Mouse (Mus musculus) embryonic facial prominence, embryonic 14.5 days (tissue): Measurements from ENCODE around the gene Ushbp1. TPM values are rescaled to one million over a fixed set of nuclear protein-coding genes. Genes with fewer than 3 reads are reported as not detected.

Source experiments
- ATAC-seq: fragments of 200-750 bp; cut with Nextera tagmentation; 2 replicates; pipeline ENCODE4 v1.8.0; 2017; ENCODE audit warnings: low read depth, moderate number of reproducible peaks, moderate TSS enrichment
- DNase-seq: peaks from one replicate; pipeline ENCODE4 v3.0.0-alpha.2; 2015; ENCODE audit warnings: low spot score
- H3K27ac ChIP-seq: fragments of 300-500 bp; sonication (generic); replicated peaks from 2 replicates; pipeline ENCODE4 v1.5.1; 2014; ENCODE audit warnings: low read depth, mild to moderate bottlenecking, low read length, moderate library complexity
- H3K27me3 ChIP-seq: fragments of 300-500 bp; sonication (generic); replicated peaks from 2 replicates; pipeline ENCODE4 v1.6.1; 2014; ENCODE audit warnings: low read length; ENCODE audit not compliant: control insufficient read depth, insufficient read depth
- H3K36me3 ChIP-seq: fragments of 300-500 bp; sonication (generic); 2 replicates; pipeline ENCODE4 v1.6.1; 2014; ENCODE audit warnings: low read length, mixed read lengths; ENCODE audit not compliant: control insufficient read depth, insufficient read depth
- H3K4me1 ChIP-seq: fragments of 300-500 bp; sonication (generic); 2 replicates; pipeline ENCODE4 v1.6.1; 2014; ENCODE audit warnings: antibody characterized with exemption, low read length; ENCODE audit not compliant: control insufficient read depth, insufficient read depth
- H3K4me2 ChIP-seq: fragments of 300-500 bp; sonication (generic); 2 replicates; pipeline ENCODE4 v1.6.1; 2014; ENCODE audit warnings: low read depth, mild to moderate bottlenecking, low read length, moderate library complexity, mixed read lengths
- H3K4me3 ChIP-seq: fragments of 300-500 bp; sonication (generic); 2 replicates; pipeline ENCODE4 v1.5.1; 2014; ENCODE audit warnings: low read depth, mild to moderate bottlenecking, low read length
- H3K9ac ChIP-seq: fragments of 300-500 bp; sonication (generic); 2 replicates; pipeline ENCODE4 v1.6.1; 2014; ENCODE audit warnings: low read depth, mild to moderate bottlenecking, low read length, moderate library complexity, mixed read lengths
- H3K9me3 ChIP-seq: fragments of 300-500 bp; sonication (generic); 2 replicates; pipeline ENCODE4 v1.6.1; 2016; ENCODE audit warnings: low read length; ENCODE audit not compliant: control insufficient read depth
- WGBS: fragments of 180-500 bp; shearing (Covaris S2); extraction: QIAGEN DNeasy Blood & Tissue Kit; methylation state at CpG from one replicate; pipeline ENCODE4 v1.1.7; 2014; 5-methylcytosine and 5-hydroxymethylcytosine counted together
- polyA plus RNA-seq: library from polyadenylated mRNA; unstranded; fragments of >200 nt; fragmentation: Nextera tagmentation; extraction: Ambion mirVana; gene quantifications from 2 replicates; pipeline ENCODE4 v1.2.1, GENCODE M21; 2014

Ushbp1 gene
- polyA plus RNA-seq, 1 experiment from 2014 or later, result 9.4 TPM

DNA sequence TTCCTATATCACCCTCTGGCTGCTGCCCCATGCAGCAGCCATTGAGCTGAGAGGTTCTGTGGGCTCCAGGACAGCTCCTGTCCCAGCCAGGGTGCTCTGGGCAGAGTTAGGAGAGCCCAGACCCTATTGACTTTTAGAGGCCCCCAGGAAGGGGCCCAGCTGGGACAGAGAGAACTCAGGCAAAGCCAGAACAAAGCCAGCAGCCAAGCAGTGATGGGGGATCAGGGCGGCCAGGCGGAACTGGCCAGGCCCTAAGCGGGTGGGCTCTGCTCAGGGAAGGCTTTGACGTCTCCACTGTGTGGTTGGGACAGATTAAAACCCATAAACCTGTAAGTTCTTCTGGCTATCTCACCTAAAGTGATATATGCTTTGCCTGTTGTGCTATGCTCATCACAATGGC lies 16.6 kb downstream of the Ushbp1 start:
- peaks cover 38% of the 10 kb centered on the region for H3K4me1 ChIP-seq
- no peak for ATAC-seq
- no peaks in the 10 kb centered on the region for H3K27me3 ChIP-seq
- peak overlapping the region; percentile 77; the same call in 1 of the 2 replicates for H3K4me3 ChIP-seq
- no peak overlapping the region for H3K27ac ChIP-seq
- no peaks in the 10 kb centered on the region for H3K9me3 ChIP-seq
- DNase-seq, result no peak
- H3K36me3 ChIP-seq, result peaks cover 33% of the 10 kb centered on the region
- peak overlapping the region; percentile 99 for H3K4me2 ChIP-seq
- H3K9ac ChIP-seq, result no peak overlapping the region; the same call in 1 of the 2 replicates
- WGBS, result 68% methylated on average over 4 of the region's 4 CpGs

DNA sequence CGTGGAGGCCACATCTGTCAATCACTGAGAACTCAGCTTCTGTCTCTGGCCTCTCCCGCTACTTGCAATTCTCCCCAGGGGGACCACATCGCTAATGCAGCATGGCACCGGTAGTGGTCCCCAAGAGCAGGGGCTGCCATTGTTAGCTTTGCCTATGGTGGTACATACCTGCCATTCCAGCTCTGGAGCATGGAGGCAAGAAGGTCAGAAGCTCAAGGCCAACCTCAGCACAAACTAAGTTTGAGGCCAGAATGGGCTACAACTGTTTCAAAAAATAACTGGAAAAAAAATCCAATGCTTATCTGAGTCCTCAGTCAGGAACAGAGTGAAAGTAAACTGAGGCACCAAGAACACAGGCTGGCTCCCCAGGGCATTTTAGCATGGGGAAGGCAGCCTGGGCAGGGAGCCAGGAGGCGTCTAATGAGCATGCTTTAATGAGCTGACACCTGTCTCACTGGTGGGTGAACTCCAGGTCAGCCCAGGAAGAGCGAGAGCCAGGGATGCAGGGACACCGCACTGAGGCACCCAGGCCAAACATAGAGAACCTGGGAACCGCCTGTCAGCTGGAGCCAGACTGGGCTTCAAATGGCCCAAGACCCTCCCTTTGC lies 19.1 kb downstream of the Ushbp1 start:
- Histone ChIP-seq H3K27me3 (no peaks in the 10 kb centered on the region), H3K9me3 (no peaks in the 10 kb centered on the region), H3K27ac (no peak overlapping the region), H3K9ac (peak overlapping the region; percentile 58; the same call in 1 of the 2 replicates), H3K4me3 (peak overlapping the region; percentile 33; the same call in 1 of the 2 replicates), H3K4me1 (peaks cover 33% of the 10 kb centered on the region), H3K36me3 (peaks cover 44% of the 10 kb centered on the region), H3K4me2 (peak overlapping the region; percentile 59)
- no peak for ATAC-seq
- DNase-seq, result peak; percentile 50
- 48% methylated on average over 7 of the region's 8 CpGs for WGBS

DNA sequence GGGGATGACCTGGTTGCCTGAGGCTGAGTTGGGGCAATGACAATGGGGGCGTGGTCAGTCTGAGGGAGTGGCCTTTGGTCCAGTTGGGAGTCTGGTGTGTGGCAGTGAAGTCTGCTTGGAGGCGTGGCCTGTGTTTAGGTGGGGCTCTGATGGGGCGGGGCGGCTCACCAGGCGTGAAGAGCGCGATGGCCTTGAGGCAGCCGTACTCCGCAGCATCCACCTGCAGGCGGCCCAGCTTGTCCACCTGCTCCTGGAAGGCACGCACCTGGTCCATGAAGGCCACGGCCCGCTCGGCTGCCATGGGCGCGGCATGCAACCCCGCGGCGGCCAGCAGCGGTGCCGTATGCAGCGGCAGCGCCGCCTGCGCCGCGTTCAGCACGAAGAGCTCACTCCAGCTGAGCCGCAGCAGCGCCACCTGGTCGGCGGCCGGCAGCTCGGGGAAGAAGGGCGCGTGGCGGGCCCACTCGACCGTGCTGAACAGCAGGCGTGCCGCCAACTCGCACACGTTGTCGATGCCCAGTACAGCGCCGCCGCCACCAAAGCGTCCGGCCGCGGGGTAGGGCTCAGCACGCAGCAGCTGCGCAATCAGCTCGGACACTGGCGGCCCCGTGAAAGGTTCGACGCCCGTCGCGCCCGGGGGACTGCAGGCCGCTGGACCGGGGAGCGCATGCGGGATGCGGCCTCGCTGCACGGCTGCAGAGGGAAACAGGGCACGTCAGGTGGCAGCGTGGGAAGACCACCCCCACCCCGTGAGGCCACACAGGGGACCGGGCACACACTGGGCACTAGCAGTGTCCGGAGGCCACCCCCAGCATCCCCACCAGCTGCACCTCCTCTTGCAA lies 19.8 kb downstream of the Ushbp1 start:
- Histone ChIP-seq H3K9me3 (no peaks in the 10 kb centered on the region), H3K4me1 (peaks cover 34% of the 10 kb centered on the region), H3K9ac (peak overlapping the region; percentile 58), H3K4me2 (peak overlapping the region; percentile 59), H3K27ac (peak overlapping the region; percentile 33), H3K36me3 (peaks cover 44% of the 10 kb centered on the region), H3K4me3 (peak overlapping the region; percentile 33), H3K27me3 (no peaks in the 10 kb centered on the region)
- DNase-seq (peak; percentile 71), ATAC-seq (no peak)
- 2% methylated on average over 30 of the region's 74 CpGs for WGBS

DNA sequence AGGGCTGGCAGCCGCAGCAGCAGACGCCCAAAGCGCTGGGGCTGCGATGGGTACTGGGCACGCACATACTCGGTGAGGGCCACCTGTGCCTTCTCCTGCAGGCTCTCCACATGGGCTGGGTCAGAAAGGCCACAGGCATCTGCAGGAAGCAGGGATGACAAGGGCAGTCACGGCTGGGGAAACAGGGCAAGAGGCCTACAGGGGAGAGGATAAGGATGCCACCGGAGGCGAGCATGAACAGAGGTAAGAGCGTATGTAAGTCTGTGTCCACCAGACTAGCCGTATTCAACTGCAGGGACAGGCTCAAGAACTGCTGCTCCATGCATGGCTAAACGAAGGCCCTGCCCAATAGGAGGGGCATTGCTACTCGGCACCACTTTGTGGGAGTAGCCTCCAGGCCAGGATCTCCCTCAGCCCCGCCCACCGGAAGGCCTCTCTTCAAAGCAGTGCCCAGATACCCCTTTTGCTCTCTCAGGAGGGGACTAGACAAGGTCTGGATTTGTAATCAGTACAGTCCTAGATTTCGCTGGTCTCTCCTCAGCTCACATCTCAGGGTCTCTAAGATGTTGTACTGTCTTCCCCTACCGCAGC lies 20.9 kb downstream of the Ushbp1 start:
- Histone ChIP-seq H3K36me3 (peaks cover 46% of the 10 kb centered on the region), H3K9ac (no peak overlapping the region), H3K4me3 (no peak overlapping the region), H3K4me1 (peaks cover 33% of the 10 kb centered on the region), H3K9me3 (no peaks in the 10 kb centered on the region), H3K27me3 (no peaks in the 10 kb centered on the region), H3K4me2 (no peak overlapping the region), H3K27ac (no peak overlapping the region)
- no peak for ATAC-seq
- WGBS, result 88% methylated on average over 15 of the region's 17 CpGs
- DNase-seq, result no peak

DNA sequence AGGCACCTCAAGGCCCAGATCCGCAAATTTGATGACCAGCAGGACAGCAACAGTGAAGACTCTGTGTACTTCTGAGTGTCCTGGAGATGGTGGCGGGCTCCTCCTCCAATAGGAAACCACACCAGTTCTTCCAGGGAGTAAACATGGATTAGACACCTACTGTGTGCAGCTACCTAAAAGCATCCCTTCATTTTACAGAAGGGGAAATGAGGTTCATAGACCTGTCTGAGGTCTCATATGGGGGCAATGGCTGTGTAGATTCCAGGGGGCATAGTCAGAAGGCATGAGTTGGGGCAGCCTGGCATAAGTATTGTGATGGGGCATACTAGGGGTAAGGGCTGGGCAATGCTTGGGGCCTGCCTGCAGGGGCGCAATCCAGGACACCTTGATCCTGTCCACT lies 22.6 kb downstream of the Ushbp1 start:
- Histone ChIP-seq H3K36me3 (peaks cover 52% of the 10 kb centered on the region), H3K27ac (no peak overlapping the region), H3K4me3 (no peak overlapping the region), H3K9me3 (no peaks in the 10 kb centered on the region), H3K27me3 (no peaks in the 10 kb centered on the region), H3K9ac (no peak overlapping the region), H3K4me2 (no peak overlapping the region), H3K4me1 (peaks cover 21% of the 10 kb centered on the region)
- WGBS, result 94% methylated on average over 3 of the region's 3 CpGs
- no peak for ATAC-seq
- DNase-seq, result no peak

DNA sequence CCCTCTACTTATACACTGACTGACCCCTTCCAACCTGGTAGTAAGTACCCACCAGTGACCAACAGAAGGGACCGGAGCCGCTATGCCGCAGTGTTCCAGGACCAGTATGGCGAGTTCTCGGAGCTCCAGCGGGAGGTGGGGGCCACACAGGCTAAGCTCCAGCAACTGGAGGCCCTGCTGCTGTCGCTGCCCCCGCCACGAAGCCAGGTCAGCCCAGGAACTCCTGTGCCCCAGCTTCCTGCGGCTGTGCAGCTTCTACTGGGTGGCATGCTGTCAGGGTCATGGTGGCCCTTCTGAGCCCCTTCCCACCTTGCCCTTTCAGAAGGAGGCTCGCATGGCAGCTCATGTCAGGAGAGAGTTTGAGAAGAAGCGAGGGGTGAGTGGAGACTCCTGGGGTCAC lies 23.2 kb downstream of the Ushbp1 start:
- ATAC-seq, result no peak
- Histone ChIP-seq H3K4me3 (no peak overlapping the region), H3K36me3 (peaks cover 46% of the 10 kb centered on the region), H3K9me3 (no peaks in the 10 kb centered on the region), H3K27ac (no peak overlapping the region), H3K4me1 (peaks cover 26% of the 10 kb centered on the region), H3K9ac (no peak overlapping the region), H3K4me2 (no peak overlapping the region), H3K27me3 (no peaks in the 10 kb centered on the region)
- no peak for DNase-seq
- 86% methylated on average over 10 of the region's 12 CpGs for WGBS

DNA sequence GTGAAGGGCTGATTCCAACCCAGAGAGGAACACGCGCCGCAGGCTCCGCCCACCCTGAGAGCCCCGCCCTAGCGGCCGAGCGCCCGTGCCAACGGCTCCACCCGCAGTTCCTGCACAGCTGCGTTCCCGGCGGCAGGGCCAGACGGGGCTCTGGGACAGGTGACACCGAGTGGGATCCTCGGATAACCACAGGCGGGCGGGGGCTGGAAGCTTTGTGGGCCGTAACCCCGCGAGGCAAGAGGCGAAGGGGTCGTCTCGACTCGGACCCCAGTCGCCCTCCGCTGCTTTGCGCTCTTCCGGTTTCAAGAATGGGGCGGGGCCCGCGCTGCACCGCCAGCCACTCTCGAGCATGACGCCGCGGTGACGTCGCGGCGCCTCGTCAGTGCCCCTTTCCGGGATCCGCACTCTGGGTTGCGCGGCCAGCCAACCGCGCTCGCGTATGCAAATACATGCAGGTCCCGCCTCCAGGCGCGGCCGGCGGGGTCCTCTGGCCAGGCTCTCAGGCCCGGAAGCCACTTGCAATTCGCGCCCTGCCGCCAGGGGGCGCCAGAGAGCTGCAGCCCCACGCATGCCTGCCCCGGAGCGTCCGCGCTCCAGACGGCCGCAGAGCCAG lies 24.3 kb downstream of the Ushbp1 start, which contains the start of gene Ocel1:
Ocel1 (plus strand) TSS at position 63 of the 613 bp plus-strand sequence.
- Histone ChIP-seq H3K9me3 (no peaks in the 10 kb centered on the region), H3K4me1 (peaks cover 24% of the 10 kb centered on the region), H3K27me3 (no peaks in the 10 kb centered on the region), H3K36me3 (peaks cover 41% of the 10 kb centered on the region), H3K27ac (peak within 1 kb of the TSS; percentile 82), H3K4me2 (peak within 1 kb of the TSS; percentile 48), H3K9ac (peak within 1 kb of the TSS; percentile 66), H3K4me3 (peak within 1 kb of the TSS; percentile 67)
- WGBS, result under 1% methylated on average over 39 of the region's 68 CpGs
- ATAC-seq, result peak; percentile 90
- DNase-seq, result peak; percentile 99

DNA sequence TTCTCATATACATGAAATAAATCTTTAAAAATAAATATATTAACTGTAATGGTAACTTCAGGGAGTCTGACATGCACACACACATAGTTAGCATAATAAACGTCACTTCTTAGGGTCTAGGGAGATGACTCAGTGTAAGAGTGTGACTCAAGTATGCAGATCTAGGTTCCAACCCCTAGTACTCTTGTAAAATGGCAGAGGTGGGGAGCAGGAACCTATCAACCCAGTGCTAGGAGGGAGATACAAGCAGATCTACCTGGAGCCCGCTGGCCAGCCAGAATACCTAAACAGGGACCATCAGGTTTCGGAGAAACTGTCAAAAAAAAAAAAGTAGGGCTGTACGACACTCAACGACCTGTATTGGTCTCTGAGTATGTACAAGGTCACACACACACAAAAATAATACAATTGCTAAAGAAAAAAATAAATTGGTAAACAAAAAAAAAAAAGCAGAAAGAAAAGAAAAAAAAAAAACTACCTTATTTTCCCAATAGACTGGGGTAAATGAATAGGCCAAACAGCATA lies 24.8 kb downstream of the Ushbp1 start:
- no peak for DNase-seq
- WGBS, result 15% methylated on average over 5 of the region's 5 CpGs
- H3K36me3 ChIP-seq, result peaks cover 41% of the 10 kb centered on the region
- H3K9me3 ChIP-seq, result no peaks in the 10 kb centered on the region
- H3K27ac ChIP-seq, result peak overlapping the region; percentile 82; the same call in 1 of the 2 replicates
- no peak for ATAC-seq
- H3K27me3 ChIP-seq, result no peaks in the 10 kb centered on the region
- peak overlapping the region; percentile 67 for H3K4me3 ChIP-seq
- H3K4me1 ChIP-seq, result peaks cover 21% of the 10 kb centered on the region
- peak overlapping the region; percentile 48 for H3K4me2 ChIP-seq
- no peak overlapping the region; the same call in 1 of the 2 replicates for H3K9ac ChIP-seq
